Mouse (Mus musculus): ENCODE measurements around the gene Fsd1.

The Fsd1 gene

DNA sequence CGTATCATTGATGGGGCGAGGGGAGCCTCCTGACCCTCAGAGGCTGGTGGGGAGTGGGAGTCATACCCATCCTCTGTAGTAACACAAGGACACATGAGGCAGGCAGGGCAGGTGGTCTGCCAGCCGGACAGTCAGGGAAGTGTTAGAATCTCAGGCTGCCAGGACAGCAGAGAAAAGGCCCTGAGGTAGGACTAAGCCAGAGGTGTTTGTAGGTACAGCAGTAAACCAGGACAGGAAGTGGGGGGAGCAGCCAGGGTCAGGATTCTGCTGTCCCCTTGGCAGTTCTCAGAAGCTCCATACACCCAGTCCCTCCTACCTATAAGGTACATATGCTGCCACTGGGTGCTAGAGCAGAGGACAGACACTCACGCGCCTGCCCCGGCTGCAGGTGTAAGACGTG is 24.7 kb upstream of the Fsd1 start:
- no peak for DNase-seq (ENCODE audit: low spot score in 2 of 2)

DNA sequence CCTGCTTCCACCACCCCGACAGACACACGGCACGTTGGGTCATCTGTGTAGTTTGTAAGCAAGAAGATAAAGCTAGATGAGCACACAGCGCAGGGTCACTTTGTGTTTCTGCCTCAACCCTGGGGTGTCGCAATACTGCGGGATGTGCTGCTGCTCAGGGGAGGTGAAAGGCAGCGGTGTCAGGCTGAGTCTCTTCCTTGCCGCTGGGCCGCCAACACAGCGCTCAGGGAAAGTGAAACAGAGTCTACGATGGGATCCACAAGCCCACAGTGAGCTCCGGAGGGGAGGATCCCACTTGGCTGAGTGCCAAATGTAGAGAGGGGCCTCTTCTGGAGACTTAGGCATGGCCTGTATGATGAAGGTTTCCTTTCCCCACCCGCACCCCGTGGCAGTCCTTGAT is 23.1 kb upstream of the Fsd1 start:
- DNase-seq (ENCODE audit: low spot score in 2 of 2): peak in 1 of 2 experiments; percentile 2

DNA sequence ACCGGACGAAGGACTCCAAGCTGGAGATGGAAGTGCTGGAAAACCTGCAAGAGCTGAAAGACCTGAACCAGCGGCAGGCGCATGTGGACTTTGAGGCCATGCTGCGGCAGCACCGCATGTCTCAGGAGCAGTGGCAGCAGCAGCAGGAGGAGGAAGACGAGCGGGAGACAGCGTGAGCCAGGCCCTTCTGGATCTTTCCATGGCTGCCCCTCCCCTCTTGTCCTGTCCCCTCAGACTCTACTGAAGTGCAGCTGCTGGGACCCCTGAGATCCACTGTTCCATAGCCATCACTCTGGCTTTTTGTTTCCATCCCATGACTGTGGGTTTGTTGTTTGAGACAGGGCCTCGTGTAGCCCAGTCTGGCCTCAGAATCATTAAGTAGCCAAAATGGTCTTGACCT is 21.8 kb upstream of the Fsd1 start:
- DNase-seq (ENCODE audit: low spot score in 2 of 2): no peak

DNA sequence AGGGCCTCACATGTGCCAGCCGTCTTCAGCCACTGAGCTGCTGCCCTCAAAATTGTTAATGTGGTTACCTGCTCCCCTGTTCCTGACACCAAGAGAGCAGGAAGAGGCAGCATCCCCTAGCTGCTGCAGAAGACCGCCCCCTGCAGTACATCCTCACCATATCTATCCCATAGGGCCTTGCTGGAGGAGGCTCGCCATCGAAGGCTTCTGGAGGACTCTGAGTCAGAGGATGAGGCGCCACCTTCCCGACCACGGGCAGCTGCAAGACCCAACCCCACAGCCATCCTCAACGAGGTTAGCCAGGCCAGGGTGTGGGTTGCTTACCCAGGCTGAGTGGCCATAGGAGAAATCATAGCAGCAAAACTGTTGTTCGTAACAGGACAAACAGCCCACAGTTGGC is 21.3 kb upstream of the Fsd1 start:
- no peak for DNase-seq (ENCODE audit: low spot score in 2 of 2)

DNA sequence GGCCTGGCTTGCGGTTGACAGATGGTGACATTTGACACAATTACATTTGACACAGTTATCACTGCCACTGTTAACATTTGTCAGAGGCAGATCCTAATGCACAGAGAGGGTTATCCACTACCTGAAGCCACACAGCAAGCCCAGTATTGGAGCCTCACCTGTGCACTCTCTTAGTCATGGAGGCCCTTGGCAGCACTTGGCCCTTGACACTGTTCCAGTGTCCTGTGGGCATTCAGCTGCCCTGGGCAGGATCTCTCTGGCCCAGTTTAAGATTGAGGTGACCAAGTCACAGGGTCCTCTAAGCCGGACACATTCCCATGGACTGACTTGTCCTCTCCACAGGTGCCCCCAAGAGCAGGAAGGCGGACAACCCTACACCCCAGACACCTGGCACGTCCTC is 19.1 kb upstream of the Fsd1 start:
- no peak for DNase-seq (ENCODE audit: low spot score in 2 of 2)

DNA sequence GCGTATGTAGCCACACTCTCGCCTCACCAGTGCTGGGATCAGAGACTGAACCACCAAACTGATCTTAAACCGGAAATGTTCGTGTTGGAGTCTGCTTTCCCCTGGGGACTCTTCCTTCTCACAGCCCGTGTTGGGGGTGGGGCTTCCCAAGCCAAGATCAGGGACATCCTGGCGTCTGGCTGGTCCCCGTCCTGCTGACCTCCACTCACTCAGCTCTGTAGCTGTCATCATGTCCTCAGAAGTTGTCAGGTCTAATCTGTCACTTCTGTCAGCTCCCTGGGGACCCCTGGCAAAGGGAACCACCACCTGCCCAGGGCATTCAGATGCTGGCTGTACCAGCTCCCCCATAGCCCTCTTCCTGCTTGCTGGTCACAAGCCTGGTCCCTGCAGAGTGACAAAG is 18.1 kb upstream of the Fsd1 start:
- no peak for DNase-seq (ENCODE audit: low spot score in 2 of 2)

DNA sequence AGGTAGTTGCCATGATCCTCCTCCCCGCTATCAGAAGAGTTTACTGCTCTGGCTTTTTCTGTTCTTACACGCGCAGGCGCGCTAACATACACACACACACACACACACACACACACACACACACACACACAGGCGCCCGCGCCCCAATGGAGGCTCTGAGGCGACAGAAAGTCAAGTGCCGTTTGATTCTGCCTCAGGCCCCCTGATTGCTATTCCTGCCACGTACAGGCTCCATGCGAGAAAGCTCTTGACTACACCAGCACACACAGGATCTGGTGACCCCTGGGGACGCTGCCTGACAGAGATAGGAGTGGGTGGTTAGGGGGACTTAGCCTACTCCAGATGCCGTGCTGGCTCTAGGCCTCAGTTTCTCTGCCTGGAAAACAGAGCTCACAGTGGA is 16.7 kb upstream of the Fsd1 start:
- DNase-seq (ENCODE audit: low spot score in 2 of 2): no peak

DNA sequence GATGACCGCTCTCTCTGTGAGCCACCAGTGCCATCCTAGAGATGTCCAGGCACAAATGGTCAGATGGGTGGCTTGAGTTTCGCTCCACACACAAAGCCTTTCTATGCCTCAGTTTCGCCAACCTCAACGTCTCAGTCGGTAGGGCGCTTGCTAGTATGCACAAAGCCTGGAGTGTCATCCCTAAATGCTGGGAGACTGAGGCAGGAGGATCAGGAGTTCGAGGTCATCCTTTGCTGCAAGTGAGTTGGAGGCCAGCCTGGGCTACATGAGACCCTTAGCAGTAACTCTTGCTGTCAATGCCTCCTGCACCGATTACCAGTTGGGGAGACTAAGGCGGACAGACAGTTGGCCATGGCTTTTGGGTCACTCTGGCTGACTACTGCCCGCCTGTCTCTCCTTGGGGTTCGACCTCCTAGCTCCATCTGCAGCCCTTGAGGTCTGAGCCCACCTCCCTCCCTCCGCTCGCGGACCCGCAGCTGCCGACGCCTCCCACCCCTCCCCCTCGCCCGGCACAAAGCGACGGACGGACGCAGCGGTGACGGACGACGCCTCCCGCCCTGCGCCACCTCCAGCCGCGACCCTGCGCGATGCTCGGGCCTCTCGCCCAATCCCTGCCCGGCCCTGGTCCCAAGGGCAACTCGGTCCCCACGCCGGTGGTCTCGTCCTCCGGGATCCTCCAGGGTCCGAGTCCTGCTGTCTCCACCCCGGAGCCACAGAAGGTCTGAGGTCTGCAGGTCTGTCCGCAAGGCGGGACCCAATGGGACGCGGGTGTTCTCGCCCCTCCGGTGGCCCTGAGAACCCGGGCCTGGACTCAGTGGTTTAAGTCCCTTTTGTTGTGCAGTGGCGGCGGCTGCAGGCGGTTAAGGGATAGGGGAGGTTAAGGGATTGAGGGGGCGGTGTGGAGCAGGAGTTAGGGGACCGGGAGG is 16.1 kb upstream of the Fsd1 start, which contains the start of gene Shd:
TSS of gene Shd (plus strand) at position 502 of the 926 bp plus-strand sequence.
- no peak for DNase-seq (ENCODE audit: low spot score in 2 of 2)

DNA sequence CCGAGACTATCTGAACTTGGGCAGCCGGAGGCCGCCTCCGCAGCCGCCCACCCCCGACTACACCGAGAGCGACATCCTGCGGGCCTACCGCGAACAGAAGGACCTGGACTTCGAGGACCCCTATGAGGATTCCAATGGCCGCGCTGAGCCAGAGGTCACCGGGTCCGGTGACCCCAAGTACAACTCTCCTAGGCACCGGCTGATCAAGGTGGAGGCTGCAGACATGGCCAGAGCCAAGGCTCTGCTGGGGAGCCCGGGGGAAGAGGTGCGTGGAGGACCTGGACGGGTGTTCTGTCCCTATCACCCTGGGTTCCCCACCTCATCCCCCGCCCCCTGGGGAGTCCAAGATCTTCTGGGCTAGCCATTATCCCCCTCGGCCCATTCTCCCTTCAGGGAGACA is 14.9 kb upstream of the Fsd1 start:
- DNase-seq (ENCODE audit: low spot score in 2 of 2): no peak

DNA sequence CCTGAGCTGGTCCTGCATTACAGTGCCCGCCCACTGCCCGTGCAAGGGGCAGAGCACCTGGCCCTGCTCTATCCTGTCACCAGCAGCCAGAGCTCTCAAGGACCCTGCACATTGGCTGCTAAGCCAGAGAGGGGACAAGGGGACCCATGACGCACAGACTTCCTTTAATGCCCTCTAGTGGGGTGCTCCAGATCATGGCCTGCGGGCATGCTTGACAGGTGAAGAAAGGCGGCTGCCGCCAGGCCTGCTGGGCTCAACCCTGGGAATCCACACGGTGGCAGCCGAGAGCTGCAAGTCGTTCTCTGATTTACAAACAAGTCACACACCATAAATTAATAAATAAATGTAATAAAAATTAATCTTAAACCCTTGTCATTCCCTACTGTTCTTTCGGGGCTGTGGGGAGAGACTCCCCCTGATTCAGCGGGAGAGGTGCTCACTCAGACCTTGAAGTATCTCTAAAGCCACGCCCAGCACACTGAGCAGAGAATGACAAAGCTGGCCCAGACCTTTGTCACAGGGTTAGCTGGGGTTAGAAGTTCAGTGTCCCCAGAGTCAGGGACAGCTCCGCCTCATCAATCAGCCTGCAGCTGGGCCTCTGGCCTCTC is 9.9 kb upstream of the Fsd1 start:
- peak in 1 of 2 experiments; percentile 75 for DNase-seq (ENCODE audit: low spot score in 2 of 2)

DNA sequence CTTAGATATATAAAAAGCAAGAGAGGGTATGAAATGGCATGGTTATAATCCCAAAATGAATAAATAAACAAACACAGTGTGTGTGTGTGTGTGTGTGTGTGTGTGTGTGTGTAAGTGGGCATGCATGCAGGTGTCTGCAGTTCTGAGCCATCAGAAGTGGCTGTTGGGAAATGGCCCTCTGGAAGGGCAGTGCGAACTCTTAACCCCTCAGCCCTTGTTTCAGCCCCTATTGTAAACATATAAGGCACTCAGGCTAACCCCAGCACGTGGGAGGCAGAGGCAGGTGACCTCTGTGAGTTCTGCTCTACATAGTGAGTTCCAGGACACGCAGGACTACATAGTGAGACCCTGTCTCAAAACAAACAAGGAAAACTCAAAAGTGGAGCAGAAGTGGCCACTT is 9.0 kb upstream of the Fsd1 start:
- no peak for DNase-seq (ENCODE audit: low spot score in 2 of 2)

DNA sequence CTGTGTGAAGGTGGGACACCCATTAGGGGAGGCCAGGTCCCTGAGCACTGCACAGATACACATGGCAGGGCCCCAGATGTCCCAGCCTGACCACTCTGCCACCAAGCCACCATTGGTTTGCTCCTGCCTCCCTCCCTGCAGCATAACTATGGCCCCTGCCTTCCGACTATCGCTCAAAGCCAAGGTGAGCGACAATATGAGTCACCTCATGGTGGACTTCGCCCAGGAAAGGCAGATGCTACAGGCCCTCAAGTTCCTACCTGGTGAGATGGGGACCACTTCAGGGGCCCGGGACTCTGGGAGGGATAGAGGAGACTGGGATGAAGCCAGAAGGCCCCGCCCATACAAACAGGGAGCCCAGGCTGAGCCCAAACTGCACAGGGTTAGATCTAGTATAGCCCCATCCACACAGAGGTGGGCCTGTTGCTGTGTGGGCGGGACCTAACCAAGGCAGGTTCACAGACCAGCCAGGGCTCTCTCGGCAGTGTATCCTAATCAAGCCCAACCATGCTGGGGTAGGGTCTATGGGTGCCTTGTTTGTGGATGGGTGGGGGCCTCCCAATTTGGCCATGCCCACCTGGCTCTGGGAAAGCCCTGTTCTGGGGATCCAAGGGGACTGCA is 4.1 kb downstream of the Fsd1 start:
- no peak for DNase-seq (ENCODE audit: low spot score in 2 of 2)

DNA sequence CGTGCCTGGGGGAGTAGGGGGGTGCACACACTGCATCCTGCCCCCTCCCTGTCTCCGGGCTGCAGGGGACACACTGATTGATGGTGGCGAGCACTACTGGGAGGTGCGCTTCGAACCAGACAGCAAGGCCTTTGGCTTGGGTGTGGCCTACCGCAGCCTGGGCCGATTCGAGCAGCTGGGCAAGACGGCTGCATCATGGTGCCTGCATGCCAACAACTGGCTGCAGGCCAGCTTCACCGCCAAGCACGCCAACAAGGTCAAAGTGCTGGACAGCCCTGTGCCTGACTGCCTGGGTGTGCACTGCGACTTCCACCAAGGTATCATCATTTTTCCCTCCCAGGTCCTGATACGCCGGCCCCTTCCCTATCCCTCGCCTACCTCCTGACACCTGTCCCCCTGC is 9.7 kb downstream of the Fsd1 start:
- DNase-seq (ENCODE audit: low spot score in 2 of 2): no peak

DNA sequence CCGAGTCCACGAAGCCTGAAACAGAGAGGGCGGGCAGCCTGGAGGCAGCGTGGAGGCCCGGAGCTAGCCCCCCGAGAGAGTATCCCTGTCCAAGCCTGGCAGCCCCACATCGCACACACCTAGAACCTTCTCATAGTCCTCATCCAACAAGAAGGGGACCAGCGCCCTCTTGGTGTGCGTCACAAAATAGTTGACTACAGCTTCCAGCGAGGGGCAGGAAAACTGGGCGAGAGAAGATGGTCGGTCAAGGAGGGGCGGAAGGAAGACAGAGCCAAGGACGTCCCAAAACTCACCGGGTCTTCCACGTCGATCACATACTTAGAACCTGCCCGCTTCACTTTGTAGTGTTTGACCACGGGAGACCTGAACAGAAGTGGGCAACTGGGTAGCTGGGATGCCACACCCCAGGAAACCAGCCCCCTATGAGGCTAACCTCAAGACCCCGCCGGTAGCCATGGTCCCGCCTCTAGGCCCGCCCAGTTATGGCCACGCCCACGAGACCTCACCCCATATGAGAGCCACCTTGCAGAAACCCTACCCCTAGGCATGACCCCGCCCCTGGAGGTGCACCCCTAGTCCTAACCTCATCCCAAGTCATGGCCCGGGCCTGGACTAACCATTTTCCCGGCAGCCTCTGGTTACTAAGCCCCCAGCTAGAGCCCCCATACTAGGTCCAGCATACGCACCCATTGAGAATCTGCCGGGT is 13.6 kb downstream of the Fsd1 start:
- no peak for DNase-seq (ENCODE audit: low spot score in 2 of 2)

DNA sequence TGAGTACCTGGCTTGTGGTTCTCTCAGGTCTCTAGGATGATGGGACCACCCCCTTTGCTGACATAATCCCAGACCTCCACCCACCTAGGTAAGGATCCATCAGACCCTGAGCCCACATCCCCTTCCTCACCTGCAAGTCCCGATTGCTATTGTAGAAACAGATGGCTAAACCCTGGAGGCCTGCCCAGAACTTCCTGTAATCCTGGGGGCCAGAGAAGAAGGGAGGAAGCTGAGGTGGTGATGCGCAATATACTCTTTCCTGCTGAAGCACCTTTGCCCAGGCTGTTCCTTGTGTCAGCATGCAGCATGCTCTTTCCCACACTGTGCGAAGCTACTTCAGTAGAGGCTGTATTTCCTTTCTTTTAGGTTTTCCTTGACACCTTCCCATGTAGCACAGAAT is 16.7 kb downstream of the Fsd1 start:
- no peak for DNase-seq (ENCODE audit: low spot score in 2 of 2)

DNA sequence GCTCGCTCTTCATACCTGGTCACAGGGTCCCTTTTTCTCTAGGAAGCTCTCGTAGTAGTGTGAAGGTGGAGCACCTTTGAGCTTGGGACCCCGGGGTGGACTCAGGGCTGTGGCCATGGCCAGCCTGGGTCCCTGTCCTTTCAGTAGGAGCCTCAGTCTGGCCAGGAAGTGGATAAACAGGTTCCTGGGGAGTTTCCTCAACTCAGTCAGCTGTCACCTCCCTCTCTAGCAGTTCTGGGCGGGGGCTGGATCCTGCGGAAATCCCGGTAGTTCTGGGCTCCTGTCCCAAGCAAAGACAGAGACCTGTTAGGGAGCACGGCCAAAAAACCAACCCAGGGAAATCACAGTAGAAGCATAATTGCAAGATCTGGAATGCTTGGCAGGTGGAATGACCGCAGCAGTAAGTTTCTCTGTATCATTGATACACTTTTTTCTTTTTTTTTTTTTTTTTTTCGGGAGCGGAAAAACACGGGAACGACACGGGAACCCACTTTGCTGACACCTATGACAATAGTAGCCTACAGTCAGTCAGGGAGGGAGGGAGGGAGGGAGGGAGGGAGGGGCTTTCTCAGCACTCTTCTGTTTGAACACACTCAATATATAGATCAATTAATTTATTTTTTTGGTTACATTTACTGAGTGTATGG is 19.2 kb downstream of the Fsd1 start, which contains the start of the genes Stap2 and Mpnd:
TSS of gene Stap2 (minus strand) at position 170 of the 647 bp plus-strand sequence.
TSS of gene Mpnd (plus strand) at position 297 of the 647 bp plus-strand sequence.
- no peak for DNase-seq (ENCODE audit: low spot score in 2 of 2)

DNA sequence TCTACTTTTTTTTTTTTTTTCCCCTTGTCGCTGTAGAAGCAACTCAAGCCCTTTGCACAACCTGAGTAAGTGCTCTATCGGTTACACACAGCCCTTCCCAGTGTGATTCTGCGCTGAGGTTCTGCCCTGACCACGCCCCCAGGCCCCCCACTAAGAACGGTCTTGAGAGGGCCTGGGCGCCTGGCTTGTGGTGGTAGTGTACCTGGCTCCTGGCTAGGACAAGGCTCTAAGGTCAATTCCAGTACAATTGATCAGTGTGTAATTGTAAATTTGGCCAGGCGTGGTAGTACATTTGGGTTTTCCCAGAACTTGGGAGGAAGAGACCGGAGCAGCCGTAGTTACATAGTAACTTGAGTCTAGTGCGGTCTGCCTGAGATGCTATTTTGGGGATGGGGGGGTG is 20.6 kb downstream of the Fsd1 start:
- no peak for DNase-seq (ENCODE audit: low spot score in 2 of 2)

DNA sequence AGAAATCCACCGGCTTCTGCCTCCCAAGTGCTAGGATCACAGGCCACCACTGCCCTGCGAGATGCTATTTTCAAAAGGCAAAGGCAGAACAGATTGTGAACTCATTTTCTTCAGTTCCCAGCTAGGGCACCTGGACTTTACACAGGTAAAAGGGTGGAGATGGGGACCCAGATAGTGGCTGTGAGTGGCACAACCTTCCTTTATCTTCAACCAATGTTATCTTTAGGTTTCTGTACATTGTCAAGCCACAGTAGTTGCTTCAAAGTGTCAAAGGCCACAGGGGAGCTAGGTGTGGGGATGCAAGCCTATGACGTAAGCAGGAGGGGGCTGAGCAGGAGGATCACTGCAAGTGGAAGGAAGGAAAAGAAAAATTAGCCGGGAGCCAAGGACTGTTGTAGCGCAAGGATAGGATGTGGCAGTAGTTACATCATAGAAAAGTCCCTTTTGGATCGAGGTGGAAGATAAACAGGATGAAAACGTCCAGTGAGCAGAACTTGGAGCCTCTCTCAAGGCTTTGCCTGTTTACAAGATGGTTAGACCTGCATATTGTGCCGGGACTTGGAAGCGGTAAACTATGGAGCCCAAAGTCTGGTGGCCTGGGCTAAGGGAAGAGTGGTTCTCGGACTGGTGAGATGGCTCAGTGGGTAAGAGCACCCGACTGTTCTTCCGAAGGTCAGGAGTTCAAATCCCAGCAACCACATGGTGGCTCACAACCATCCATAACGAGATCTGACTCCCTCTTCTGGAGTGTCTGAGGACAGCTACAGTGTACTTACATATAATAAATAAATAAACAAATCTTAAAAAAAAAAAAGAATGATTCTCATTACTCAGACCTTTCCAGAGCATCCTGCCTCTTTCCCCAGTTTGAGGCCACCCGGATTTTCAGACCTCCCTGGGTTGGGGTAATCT is 21.4 kb downstream of the Fsd1 start:
- DNase-seq (ENCODE audit: low spot score in 2 of 2): no peak

DNA sequence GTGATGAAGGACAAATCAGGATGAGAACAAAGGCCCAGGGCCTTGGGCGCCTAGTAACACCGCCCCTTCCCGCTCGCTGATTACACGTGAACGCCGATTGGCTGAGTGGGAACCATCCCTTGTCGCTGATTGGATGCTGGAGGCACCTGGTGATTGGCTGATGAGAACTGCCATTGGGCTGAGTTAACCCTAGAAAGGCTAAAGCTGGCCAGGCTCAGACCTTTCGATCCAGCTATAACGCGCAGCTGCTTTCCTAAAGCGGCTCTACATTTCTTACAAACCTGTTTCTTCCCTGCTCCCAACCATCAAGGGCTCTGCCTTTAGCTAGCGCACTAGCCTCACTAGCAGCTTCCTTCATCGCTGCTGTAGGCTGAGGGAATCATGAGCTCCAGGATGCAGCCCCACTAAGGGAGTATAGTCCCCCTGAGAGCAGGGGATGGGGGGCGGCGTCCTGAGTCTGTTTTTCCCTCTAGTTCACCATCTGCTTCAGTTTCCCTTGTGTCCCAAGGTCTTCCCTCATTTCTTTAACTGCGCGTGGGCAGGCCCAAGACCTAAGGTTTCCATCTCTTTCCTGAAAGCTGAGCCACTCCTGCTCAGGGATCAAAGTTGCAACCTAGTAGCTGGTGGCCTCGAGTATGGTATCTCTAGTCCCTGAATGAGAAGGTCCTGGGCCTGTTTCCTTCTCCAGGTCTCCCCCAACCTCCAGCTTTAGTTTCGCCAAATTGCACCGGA is 22.2 kb downstream of the Fsd1 start:
- DNase-seq (ENCODE audit: low spot score in 2 of 2): peak; percentile 94
